Mouse (Mus musculus) right cerebral cortex, postnatal 25 days (tissue): Measurements from ENCODE around the gene Nup107.

Experiments
- DNase-seq: peaks from one replicate; pipeline ENCODE4 v3.0.0; 2022

The Nup107 gene

GRCm38 (mm10) chr10:117777103-117777470 is 15.4 kb downstream of the Nup107 start:
- DNase-seq = no peak

GRCm38 (mm10) chr10:117776281-117777102 is 16.0 kb downstream of the Nup107 start:
- DNase-seq = no peak

GRCm38 (mm10) chr10:117775401-117776144 is 16.9 kb downstream of the Nup107 start:
- no peak for DNase-seq

DNA sequence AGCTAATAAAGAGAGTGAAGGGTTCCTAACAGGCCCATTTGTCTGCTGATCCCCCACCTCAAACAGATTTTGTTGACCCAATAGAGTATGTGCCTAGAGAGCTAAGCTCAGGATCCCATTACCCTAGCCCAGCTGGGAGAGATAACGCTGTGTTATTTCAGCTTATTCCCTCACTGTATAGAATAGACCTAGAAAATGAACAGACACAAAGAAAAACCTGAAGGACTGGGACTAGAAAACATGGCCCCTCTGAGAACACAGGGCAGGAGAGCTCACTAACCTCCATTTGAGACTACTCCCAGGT is 17.7 kb downstream of the Nup107 start:
- no peak for DNase-seq

DNA sequence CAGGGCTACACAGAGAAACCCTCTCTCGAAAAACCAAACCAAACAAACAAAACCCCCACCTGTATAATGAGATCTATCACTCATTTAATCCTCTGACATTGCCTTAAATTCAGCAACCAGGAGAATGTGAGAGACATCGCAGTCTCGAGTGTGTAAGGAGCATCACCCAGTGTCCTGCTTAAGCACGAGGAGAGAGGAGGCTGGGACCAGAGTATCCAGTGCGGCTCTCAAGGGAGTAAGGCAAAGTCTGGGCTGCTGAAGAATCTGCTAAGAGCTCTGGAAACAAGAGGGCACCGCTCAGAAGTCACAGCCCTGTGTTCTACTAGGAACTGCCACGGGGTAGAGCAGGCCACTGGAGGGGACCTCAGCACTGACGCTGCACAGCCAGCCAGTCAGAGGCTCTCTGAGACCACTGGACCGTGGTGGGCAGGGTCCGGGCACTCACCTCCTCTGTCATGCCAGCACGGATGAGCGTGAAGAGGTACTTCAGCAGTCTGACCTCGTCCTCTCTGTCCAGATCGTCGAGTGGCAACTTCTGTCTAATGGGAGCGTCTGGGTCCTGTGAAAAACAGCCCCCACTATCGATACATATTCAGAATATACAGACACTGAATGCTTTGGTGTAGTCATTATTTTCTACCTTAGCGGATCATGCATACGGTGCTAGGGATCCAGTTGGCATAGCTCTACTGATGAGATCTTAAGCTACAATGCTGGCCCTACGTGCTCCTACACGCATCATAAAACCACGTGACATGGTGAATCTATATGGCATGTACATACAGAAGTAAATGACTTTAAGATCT is 18.3 kb downstream of the Nup107 start:
- no peak for DNase-seq

DNA sequence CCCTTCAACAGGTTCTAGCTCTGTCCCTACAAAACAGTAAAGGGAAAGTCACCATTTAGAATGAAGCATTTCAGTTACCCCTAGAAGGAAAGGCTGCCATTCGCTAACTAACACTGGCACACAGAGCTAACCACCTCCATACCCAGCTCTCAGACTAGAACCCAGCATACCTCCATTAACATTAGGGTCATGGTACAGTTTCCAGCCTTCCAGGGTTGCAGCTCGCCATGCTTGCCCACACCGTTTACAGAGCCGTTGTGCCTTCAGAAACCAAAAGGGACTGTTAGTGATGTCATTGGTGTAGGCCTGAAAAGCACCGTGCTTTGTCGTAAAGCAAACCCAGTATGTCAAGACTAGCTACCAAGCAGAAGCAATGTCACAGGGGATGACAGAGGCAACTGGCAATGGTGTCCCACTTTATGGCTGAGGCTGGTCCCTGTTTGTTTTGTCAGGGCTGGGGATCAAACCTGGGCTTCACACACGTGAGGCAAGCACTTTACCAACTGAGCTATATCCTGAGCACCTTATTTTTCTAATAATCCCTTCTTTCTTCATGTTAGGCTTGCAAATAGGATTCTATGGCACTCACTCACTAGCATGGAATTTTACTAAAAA is 19.3 kb downstream of the Nup107 start:
- DNase-seq = no peak

GRCm38 (mm10) chr10:117772364-117773105 is 20.0 kb downstream of the Nup107 start:
- DNase-seq = no peak

- no peak for DNase-seq
Observed at GRCm38 (mm10) chr10:117771131-117771510, 21.4 kb downstream of the Nup107 start.

DNA sequence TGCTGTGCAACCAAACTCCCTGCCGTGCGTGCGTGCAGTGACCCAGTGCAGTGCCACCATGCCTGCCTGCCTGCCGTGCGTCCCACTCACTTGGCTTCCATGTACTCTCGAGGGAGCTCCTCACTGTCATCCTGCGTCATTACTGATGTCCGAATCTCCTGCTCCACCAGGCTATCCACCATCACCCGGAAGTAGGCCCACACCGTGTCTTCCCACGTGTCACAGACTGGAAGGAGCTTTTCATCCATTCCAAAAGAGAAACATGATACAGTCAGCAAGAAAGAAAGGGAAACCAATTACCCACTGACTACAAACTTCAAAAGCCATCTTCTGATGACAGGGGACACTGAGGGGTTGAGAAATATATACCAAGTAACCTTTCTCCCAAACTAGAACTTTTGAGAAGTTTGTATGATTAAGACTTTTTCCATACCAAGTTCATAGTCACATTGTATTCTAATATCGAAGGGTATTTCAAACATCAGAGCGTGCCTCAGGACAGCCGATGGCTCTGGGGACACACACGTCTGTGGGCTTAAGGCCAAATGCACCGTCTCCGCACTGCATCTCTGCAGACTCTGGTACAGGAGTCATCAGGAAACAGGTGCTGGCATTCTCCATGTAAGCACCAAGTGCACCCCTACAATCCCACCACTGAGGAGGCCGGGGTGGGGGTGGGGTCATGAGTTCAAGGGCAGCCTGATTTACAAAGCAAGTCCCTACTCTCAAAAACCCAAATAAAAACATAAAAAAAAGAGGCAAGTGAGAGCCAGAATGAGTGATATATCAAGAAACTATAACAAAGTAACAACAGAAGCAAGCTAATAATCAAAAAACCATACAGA is 22.0 kb downstream of the Nup107 start:
- no peak for DNase-seq

DNA sequence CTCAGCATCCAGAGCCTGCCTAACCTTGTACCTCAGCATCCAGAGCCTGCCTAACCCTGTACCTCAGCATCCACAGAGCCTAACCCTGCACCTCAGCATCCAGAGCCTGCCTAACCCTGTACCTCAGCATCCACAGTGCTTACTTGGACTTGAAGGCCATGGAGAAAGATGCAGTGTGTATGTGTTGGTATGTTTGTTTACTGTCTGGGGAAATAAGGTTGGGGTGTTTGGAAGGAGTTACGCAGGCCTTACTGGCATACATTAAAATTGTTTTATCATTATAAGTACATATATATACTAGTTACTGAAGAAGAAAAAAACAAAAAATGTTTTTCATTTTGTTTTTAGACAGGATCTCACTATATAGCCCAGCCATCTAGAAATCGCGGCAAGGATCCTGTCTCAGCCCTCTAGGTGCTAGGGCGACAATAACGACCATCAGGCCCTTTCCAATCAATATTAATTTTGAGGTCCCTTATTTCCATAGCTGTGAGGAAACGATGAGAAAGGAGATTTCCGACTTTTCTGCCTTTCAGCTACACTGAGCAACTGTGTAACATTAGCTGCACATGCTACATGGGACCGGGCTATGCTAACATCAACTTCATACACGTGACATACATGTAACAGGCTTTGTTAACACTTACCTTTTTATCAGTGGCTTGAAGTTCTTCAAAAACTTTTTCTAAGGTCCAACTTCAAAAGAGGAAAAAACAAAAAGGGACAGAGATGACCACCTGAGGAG is 22.8 kb downstream of the Nup107 start:
- DNase-seq = no peak

DNA sequence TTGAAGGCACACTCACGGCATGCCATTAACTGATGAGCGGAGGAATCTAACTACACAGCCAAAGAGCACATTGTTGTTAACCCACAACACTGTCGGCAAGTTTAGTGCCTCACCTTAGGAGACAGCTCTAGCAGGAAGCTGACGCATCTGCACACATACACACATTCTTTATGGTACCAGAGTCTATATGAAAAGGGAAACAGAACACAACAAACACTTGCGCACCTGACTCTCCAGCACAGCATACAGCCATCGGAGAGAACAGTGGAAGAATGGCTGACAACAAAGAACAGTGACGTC is 24.4 kb downstream of the Nup107 start:
- DNase-seq = no peak

DNA sequence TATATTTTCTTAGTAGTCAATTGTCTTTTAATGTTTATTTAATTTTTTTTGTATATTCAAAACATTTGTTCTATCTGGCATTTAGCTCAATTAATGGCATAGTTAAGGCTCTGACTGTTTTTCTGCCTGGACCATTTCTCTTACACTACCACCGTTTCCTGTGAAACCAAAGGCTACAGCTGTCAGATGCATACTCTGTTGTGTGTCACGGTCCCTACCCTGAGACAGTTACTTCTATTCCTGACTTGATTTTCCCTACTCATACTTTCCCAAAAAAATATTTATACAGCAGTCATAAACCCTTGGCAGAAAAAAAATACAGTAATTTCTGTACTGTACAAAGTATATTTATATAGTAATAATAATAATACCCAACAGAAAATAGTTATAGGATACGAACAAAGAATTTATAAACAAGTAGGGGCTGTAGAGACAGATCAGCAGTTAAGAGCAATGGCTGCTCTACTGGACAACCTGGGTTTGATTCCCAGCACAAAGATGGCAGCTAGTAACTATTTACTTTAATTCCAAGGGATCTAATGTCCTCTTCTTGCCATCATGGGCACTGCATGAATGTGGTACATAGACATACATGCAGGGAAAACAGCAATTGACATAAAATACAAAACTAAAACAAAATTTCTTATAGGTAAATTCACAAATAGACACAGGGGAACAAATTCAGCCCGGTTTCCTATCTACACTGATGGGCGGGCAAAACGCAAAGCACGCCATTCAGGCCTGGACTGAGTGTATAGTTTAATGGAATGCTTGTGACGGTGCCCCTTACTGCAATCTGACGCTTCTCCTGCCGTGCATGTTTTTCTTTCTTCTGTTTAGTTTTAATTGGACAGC is 25.0 kb downstream of the Nup107 start:
- DNase-seq = no peak

DNA sequence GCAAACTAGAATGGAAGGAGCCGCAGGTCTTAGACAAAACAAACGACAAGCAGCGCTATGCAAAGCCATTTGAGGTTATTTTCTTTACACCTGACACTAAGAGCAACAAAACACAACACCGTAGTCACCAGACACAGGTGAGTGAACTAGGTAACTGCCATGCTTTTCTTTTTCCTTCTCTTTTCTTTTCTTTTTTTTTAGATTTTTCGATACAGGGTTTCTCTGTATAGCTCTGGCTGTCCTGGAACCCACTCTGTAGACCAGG is 25.7 kb downstream of the Nup107 start:
- DNase-seq = no peak

DNA sequence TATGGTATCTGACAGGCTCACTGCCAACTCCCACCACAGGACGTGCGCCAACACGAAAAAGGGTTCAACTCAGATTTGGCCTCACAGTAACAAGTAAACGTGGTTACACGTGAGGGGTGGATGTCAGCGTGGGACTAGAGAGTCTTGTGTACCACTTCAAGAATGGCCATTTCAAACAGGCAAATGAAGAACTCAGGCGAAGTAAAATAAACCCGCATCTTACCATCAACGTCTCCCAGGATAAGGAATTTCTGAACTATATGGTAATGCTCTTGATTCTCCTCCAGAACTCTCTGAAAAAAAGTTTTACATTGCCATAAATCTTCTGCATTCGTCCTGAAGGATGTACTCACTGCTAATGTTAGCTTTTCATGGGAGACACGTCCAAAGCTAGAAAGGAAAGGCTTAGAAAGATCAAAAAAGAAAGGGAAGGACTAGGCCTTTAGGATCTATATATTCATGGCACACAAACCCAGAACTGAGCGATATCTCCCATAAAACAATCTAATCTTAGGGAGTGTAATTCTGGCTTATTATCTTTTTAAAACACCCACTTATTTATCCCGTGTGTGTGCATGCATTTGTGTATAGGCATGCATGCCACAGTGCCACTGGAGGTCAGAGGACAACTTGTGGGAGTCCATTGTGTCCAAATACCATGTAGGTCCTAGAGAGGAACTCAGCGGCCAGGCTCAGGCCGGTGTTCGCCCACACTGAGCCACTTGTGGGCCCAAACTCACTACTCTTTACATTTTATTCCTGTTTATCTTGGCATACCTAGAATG is 26.2 kb downstream of the Nup107 start:
- no peak for DNase-seq

- no peak for DNase-seq
Observed at GRCm38 (mm10) chr10:117765116-117765894, 27.2 kb downstream of the Nup107 start.

GRCm38 (mm10) chr10:117764598-117764997 is 27.9 kb downstream of the Nup107 start:
- DNase-seq = no peak

DNA sequence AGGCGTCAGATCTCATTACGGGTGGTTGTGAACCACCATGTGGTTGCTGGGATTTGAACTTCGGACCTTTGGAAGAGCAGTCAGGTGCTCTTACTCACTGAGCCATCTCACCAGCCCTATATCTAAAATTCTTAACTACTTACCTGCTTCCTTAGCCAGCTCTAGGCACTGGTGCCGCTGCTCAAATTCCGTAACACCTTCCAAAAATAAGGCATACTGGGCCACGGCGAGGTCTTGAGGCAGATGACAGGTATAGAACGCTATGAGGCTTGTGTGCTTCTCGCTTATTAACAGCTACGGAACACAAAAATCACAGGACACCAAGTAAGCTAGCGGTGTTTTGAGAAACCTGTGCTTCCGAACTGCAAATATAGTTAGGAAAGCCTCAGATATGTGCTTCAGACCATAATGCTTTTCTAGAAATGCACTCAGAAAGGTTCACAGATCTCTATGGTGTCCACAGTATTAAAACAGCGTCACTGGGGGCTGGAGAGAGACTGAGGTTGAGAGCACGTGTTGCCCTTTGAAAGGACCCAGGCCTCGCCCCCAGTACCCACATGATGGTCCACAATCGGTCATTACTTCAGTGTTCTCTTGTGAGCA is 28.8 kb downstream of the Nup107 start:
- no peak for DNase-seq

DNA sequence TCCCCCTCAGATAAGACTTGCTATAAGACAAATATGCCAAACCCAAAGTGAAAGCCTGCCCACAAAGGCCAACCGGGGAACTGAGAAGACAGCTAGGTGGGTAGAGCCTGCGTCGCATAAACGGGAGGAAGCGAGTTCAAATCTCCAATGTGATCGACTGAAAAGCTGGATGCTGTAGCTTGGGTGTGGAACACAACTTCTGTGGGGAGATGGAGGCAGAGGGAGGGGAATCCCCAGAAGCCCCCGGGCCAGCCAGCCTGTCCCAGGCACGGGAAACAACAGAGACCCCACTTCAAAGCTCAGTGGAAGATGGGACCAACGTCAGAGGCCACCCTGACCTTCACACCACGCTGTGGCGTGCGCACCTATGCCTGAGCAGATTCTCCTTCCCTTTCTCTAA is 29.5 kb downstream of the Nup107 start:
- DNase-seq = no peak
